Mouse (Mus musculus) testis, postnatal 14 days (tissue): Measurements from ENCODE around the gene Syce3.
A peak's percentile ranks its signal among the peaks of the same experiment; 100 is the strongest.
"Not testable (repeated sequence)": the region's sequence is repeated elsewhere in the genome, so short reads cannot be mapped to it uniquely, and the experiment has no call there.

ENCODE experiments used
- DNase-seq: peaks from one replicate; pipeline ENCODE4 v3.0.0; 2021; ENCODE audit warnings: low spot score

Syce3 gene

DNA sequence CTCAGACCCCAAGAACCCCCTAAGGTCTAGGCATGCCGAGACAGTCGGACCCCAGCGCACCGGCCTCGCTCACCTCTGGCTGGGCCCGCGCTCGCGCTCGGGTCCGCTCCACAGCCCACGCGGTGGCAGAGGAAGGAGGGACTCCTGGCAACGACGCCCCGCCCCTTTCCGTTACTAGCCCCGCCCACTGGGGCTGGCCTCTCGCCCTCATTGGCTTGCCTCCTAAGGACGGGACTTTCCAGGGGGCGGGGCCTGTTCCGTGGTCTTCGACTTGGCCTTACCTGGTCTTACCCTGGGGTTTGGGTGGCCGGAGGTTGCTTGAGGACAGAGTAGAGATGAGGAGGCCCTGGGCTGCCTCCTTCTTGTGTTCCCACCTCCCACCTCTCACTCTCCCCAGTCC, at the start of gene Syce3:
Gene Syce3, minus strand, starts transcription at position 386 of the 400 bp plus-strand sequence.
- DNase-seq: peak; percentile 97

- DNase-seq: no peak
Measured at GRCm38 (mm10) chr15:89459821-89460220, 49.5 kb upstream of the Syce3 start.

DNA sequence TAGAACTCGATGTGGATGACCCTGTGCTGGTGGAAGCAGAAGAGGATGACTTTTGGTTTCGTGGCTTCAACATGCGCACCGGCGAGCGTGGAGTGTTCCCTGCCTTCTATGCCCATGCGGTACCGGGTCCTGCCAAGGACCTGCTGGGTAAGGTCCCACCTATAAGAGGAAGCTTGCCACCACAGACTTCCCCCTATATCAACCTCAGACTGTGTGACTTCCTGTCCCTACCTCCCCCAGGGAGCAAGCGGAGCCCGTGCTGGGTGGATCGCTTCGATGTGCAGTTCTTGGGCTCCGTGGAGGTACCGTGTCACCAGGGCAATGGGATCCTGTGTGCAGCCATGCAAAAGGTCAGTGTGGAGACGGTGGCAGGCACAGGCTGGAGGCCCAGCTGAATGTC, 48.6 kb upstream of the Syce3 start:
- no peak for DNase-seq

DNA sequence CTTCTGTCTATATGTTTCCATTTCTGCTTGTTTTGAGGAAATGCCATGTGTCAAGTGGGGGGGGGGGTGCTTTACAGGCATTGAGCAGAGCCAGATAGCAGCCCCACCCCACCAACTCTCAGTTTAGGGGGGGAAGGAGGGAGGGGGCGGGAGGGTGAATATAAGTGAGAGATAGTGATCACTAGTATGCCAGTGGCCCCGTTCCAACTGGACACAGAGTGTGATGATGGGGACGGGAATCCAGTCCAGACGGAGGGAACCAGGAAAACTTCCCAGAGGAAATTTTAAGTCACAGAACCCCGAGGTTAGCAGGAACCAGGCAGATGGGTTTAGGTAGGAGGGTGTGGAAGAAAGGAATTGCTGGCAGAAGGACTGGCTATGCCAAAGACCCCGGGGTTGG, 45.3 kb upstream of the Syce3 start:
- DNase-seq: no peak

DNA sequence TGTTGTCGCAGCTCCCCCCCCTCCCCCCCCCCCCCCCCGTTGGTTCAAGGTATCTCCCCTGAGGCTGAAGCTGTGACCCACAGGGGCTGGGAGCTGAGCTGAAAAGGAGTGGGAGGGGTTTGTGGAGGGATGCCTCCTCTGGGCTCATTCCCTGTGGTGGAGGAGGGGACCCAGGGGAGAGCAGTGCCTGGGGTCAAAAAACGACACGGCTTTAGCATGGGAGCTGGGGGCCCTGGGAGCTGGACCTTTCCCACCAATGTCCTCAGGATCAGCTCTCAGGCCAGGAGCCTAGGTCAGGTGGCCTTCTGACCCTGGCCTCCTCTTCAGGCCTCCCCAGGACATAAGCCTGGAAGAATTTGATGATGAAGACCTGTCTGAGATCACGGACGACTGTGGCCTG, 44.6 kb upstream of the Syce3 start:
- no peak for DNase-seq

- DNase-seq: peak; percentile 41
Measured at GRCm38 (mm10) chr15:89453865-89454478, 43.7 kb upstream of the Syce3 start, which contains the start of gene Mapk8ip2. Gene Mapk8ip2 (plus strand): TSS chr15:89453913.

- peak; percentile 69 for DNase-seq
Measured at GRCm38 (mm10) chr15:89452906-89453864, 42.9 kb upstream of the Syce3 start.

GRCm38 (mm10) chr15:89442486-89443070, 32.3 kb upstream of the Syce3 start:
- no peak for DNase-seq

DNA sequence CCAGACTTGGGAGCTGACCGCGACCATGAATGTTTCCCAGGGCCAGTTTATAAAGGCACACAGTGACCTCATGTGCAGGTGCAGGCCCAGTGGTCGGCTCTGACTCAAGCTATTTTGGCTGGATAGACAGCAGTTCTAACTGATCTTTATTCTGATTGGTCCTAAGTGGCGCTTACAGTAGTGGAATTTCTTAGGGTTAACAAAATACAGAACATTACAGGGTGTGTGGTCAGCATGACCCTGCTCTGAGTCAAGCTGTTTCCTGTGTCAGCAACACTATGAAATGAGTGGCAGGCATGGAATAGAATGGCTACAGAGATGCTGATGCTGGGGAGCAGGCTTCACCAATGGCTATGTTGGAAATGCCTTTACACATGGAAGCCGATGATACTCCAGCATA, 25.6 kb upstream of the Syce3 start:
- no peak for DNase-seq

- DNase-seq: no peak
Measured at GRCm38 (mm10) chr15:89434136-89434535, 23.8 kb upstream of the Syce3 start.

DNA sequence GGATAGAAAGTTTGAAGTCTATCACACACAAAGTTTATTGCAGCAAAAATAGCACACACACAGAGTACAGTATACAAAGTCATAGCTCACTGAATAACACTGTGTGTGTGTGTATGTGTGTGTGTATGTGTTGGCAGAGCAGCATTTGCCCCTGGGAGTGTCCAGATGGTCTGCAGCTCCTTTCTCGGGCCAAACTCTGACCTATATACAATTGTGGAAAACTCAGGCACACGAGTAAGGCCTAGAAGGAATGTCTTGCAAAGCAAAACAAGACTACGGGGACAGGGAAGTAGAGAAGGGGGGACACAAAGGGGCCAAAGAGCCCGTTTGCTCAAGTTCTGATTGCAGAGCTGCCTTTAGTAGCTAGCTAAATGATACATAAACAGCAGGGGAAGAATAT, 22.6 kb upstream of the Syce3 start:
- no peak for DNase-seq

DNA sequence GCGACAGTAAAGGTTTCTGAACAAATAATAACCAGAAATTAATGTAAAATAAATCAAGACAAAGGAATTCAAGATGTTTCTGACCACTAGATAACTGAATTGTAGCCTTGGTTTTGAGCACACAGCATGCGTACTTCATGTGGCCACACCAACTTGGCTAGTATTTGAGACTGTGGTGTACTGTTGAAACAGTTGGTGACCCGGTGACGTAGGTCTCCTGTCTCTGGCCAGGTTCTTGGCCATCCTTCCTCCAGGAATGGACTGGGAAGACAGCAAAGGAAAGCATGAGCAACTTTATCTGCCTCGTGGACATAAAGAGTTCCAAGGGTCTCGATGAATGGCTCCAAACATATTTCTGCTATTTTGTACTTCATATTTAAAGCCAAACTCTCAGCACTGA, 21.5 kb upstream of the Syce3 start:
- DNase-seq: no peak

- DNase-seq: no peak
Measured at GRCm38 (mm10) chr15:89431271-89431670, 21.0 kb upstream of the Syce3 start.

DNA sequence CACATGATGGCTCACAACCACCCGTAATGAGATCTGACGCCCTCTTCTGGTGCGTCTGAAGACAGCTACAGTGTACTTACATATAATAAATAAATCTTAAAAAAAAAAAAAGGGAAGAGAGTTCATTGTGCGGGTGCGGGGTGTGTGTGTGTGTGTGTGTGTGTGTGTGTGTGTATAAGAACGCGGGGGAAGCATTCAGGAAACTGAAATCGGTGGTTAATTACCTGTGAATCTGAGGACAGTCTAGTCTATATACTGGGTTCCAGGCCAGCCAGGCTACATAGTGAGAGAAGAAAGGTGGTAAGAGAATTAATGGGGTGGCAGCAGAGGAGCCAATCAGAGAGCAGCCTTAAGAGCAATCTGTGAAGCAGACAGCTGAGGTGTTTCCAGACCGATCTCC, 20.5 kb upstream of the Syce3 start:
- not testable (repeated sequence) for DNase-seq

GRCm38 (mm10) chr15:89430341-89430740, 20.0 kb upstream of the Syce3 start:
- no peak for DNase-seq

DNA sequence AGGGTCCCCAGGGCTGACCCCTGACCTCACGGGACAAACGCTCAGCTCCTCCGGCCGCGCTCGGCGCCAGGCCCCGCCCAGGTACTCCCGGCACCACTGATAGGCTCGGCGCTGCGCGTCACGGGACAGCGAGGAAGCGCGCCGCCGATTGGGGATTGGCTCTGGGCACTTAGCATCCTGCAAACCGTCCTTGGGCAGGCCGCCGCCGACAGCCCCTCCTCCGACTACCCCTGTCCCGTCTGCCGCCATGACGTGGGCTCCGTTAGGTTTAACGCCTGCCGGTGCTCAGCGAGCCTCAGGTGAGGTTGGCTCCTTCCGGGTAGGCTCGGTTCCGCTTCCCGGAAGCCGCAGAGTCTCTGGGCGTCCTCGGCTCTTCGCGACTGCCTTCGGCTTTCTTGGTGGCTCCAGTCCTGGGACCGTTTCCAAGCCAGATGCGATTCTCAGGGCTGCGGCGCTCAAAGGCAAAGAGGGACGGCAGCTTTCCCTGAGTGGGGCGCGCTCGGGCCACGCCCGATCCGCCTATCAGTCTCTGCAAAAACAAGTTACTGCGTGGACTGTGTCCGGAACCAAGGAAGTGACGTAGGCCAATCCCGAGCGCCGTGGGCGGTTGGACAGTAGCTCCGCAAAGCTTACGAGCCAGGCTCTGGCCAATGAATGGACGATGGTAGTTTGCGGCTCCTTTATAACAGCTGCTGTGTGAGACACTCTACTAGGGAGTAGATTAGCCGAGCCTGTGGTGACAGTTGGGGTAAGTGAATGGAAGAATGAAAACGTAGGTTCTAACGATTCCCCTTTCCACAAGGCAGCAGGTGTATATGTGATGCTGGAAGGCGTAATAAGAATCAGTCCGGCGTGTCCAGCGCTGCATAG, 19.3 kb upstream of the Syce3 start, which contains the start of the genes C730034F03Rik, Gm44502 and Chkb:
Gene C730034F03Rik, plus strand, starts transcription at position 238 of the 870 bp plus-strand sequence.
Gene Gm44502, minus strand, starts transcription at position 345 of the 870 bp plus-strand sequence.
Gene Chkb, minus strand, starts transcription at position 557 of the 870 bp plus-strand sequence.
- DNase-seq: peak; percentile 88

- no peak for DNase-seq
Measured at GRCm38 (mm10) chr15:89428821-89429351, 18.6 kb upstream of the Syce3 start.

GRCm38 (mm10) chr15:89428136-89428790, 18.0 kb upstream of the Syce3 start:
- DNase-seq: no peak

DNA sequence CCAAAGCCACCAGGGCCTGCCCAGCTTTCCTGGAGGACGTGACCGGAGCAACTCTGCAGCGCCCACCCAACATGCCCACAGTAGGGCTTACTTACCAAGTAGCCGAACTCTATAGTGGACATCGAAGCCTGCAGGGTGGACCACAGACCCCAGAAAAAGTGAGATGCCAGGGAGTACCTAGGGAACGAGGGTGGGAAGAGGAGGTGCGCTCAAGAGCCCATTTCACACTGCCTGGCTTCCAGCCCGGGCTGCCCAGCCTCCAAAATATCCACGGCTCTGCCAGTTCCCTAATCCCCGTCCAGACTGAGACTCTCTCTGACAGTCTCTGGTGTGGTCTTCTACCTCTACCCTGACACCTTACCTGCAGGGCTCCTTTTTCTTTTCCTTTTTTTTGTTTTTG, 16.4 kb upstream of the Syce3 start:
- DNase-seq: no peak

DNA sequence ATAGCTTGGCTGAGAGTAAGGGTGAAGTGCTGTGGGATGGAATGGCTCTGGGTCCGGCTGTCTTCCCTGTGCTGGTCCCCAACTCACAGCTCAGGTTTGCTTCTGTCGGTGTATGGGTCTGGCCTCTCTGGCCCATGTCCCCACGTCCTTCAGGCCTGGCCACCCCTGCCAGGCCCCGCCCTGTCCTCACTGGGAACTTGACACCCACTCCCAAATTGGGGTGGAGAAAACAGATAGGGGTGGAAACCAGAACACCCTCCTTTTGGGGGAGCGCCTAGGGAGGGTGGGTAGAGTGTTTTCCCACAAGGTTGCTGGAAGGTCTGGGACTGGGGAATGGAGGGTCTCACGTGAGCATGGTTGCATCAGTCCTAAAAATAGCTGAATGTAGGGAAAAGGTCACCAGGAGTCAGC, 15.4 kb upstream of the Syce3 start, which contains the start of gene Cpt1b:
Gene Cpt1b, minus strand, starts transcription at position 153 of the 411 bp plus-strand sequence.
- no peak for DNase-seq

- DNase-seq: no peak
Measured at GRCm38 (mm10) chr15:89424621-89425020, 14.3 kb upstream of the Syce3 start.
